Mouse (Mus musculus) left cerebral cortex, postnatal 10 days (tissue): ENCODE results near the gene Tmem184b. TPM values are rescaled to one million over a fixed set of nuclear protein-coding genes. Genes with fewer than 3 reads are reported as not detected.

Experiments
- DNase-seq, 2 experiments: peaks; one replicate each; pipeline ENCODE4 v3.0.0; 2021 to 2022; ENCODE audit warnings: low spot score in 2 of 2, mixed read lengths in 1 of 2; ENCODE audit errors: extremely low spot score in 1 of 2
- intact Hi-C: fragments of 180-260 bp; cut with DNase I; formaldehyde crosslinking; loops from one replicate; pipeline ENCODE4 v1.15.1; 2025
- microRNA-seq: library from miRNA; unstranded; fragments of <30 nt; microRNA quantifications from one replicate; pipeline ENCODE4 v1.2.0, GENCODE M21; 2022
- total RNA-seq, 2 experiments: library from RNA; stranded (reverse); gene quantifications; 2 replicates each; pipeline ENCODE4 v1.2.3; 2021

Tmem184b gene
- total RNA-seq, 2 experiments from 2014 or later: 51.2 to 54.0 TPM

DNA sequence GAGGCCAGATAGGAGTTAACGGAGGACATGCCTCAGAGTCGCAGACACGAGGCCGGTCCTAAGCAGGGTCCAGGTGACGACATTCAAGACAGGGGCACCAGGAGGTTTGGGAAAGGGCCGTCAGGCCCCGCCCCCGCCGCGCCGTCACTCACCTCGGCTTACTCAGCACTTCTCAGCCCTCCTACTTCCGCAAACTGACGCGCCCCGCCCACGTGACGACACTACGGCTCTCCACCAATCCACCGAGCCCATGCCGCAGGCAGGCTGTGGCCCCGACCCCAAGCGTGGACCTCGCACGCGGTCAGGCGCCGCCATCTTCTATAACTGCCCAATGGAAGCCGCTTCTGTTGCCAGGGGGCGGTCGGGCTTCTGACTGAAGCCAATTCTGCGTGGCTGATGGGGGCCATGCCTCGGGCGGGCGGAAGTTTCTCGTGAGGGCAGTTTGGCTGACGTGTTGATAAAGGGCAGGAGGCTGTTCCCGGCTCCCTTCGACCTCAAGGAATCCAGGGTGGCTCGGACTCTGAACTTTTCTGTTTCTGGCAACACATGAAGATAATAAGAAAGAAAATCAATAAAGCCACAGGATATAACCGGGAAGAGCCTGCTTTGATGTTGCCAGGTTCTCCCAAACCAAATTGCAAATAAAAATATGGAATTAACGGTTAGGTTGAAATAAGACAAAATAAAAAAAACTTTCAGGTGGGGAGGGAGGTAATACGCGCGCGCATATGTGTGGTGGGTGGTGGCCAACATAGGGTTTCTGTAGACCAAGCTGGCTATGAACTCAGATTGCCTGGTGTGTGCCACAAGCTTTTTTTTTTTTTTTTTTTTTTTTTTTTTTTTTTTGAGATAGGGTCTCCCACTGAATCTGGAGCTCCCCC is 75.1 kb downstream of the Tmem184b start, which contains the start of gene Pla2g6:
TSS of gene Pla2g6 (minus strand) at position 333 of the 881 bp plus-strand sequence.
- DNase-seq: peak; percentile 98 to 100
- intact Hi-C loops: no loop called here

DNA sequence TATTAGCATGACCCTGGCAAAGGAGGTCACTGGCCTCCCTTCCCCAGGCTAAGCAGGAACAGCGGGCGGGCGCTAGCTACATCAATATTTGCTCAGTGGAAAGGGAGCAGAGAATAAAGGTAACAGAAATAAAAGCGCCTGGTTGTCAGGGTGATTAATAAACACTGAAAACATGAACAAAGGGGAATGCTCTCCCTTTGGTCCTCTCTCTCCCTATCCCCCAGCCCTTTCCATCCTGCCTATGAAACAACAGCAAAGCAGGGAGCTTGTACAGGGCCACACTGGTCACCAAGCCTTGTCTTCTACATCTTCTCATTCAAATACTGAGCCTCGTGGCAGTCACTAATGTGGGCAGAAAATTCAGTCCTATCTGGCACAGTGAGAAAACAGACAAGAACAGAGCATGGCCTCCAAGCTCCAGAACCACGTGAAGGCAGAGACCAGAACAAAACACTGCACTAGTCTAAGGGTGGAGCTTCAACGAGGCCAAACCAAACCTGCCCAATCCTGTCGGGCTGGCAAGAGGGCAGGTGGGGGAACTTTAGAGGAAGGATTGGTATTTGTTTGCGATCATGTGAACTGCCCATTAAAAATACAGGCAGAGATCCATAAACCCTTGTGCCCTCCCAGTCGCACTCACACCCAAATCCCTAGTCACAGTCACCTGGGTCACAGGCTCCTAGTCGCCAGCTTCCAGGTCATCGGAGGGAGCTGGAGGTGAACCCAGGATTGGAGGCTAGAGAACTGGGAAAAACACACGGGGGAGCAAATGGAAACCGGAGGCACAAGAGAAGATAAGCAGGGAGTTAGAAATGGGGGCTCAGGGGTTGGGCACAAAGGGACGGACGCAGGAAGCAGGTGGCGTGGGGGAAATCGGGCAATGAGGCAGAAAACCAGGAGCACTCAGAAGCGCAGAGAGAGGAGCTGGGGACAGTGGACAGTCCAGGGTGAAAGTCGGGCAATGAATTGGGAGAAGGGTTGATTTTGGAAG is 76.1 kb downstream of the Tmem184b start:
- DNase-seq: no peak
- intact Hi-C loops: no loop called here

DNA sequence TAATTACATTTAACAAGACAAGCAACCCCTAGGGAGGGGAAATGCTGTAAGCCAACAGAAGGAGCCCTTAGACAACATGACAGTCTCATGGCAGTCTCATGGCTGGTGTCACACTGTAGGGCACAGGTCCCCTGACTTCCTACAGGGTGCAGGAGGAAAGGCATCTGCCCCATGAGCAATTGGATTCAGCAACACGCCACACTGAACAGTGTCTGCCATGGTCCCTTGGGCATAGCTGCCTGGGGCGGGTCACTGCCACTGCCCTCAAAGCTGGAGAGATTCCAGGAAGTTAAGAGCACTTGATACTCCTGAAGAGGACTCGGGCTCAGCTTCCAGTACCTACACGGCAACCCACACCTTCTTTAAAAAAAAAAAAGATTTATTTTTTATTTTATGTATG is 77.1 kb downstream of the Tmem184b start:
- intact Hi-C loops: no loop called here
- DNase-seq: no peak

DNA sequence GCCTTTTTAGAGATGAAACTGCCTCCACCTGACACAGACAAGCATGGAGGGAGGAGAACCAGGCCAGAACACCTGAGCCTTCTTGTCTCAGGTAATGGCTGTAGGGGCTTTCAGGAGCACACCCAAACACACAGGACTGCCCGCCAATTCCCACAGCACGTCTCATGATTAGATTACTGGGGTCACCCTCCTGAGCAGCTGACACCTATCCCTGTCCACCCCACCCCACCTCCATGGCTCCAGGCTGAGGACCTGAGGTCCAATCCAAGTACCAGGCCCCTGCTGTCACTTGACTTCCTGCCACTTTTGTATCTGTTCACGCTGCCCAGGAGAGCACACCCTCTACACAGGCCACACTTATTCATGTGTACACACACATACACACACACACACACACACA is 77.6 kb downstream of the Tmem184b start:
- intact Hi-C loops: no loop called here
- DNase-seq: no peak

DNA sequence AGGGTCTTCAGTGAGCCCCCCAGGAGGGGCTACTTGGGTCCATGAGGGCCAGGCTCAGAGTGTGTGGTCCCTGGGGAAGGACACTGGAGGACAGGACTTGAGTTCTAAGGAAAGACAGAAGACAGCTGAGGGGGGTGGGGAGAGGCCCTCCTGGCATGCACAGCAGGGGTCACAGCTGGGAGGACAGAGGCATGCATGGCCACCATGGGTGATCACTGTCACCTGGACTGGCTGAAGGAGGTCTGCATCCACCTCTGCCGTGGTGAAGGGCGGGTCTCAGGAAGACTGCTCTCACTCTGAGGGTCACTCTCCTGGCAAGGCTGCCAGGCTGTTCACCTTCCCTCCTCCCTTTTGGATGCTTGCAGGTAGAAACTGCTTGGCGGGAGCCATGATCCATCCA is 79.0 kb downstream of the Tmem184b start:
- no peak for DNase-seq
- intact Hi-C loops: no loop called here

DNA sequence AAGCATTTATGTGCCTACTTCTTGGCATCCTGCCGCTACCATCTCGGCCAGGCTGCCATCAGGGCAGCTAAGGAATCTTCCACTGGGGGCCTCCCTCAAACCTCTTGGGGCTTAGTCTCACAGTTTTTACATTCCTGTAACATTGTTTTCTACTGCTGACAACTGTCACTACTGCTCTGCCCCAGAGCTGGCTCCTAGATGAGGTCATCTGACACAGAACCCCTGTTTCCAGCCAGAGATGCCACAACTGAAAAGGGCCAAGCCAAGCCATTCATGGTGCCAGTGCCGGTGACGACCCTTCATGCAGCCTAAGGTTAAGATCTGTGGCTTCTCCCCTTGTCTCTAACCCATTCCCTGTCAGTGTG is 79.6 kb downstream of the Tmem184b start:
- no peak for DNase-seq
- intact Hi-C loops: no loop called here

DNA sequence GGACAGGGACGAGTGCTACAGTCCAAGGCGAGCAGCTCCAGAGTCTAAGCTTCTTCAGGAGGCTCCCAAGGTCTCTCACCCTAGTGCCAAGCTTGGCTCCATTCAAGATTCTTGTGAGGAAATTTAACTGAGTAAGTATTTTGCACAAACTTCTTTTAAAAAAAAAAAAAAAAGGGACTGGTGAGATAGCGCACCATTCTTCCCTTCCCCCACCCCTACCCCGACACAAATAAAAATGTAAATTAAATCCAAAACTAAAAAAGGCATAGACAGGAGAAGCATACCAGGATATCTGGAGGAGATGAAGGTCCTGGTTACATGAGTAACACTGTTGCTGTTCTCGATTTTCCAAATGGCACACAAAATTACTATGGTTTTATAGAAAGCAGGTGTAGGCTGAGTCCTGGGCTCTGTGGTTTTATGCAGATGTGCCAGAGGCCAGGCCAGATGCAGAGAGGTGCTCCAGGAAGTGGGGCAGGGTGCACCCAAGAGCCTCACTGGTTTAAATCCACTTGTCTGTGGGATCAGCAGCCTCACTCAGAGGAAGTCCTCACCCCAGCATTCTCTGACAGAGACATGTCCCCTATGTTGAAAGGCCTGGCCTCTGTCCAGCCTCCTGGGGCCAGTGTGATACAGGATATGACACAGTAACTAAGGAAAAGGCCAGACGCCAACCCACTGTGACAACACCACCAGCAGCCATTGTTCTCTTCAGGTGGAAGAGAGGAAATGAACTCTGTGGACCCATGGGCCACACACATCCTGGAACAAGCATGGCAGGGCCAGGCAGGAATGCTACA is 80.2 kb downstream of the Tmem184b start:
- peak; percentile 34 to 92 for DNase-seq
- intact Hi-C loops: no loop called here

DNA sequence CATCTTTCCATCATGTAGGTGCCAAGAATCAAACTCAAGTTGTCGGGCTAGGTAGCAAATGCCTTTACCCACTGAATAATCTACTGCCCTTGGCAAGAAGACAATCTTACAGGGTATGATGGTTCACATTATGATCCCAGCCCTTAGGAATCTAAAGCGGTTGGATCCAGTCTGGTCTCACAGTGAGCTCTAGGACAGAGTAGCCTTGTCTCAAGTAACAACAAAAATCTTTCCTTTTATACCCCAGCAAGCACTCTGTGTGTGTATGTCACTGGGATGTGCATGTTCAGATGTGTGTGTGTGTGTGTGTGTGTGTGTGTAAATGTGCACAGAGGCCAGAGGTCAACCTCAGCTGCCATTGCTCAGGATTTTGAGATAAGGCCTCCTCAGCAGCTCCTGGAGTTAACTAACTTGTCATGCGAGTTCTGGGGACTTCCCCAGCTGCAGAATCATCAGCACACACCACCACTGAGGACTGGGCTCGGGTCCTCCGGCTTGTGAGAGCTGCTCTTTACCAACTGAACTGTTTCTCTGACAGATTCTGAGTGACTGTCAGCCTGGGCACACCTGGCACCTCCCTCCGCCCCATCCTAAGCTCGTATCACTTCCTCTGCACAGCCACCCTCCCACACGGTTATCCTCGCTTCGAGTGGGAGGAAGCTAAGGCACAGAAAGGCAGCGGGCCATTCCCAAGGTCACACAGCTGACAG is 80.9 kb downstream of the Tmem184b start:
- intact Hi-C loops: no loop called here
- DNase-seq: no peak

DNA sequence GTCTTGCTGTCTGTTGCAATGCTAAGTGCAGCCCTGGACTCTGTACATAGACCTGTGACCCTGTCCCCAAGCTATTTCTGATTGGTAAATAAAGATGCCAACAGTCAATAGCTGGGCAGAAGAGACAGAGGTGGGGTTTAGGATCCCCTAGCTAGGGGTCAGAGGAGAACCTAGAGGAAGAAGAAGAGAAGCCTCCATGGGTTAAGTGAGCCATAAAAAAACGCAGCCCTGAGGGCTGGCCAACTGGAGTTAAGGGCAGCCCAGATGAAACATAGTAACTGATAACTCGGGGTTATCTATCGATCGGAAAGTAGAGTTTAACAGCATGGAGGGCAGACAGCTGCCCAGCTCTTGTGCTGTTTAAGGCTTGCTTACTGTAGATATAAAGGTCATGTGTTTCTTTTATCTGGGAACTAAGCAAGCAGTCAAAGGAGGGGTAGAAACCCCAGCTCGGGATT is 81.6 kb downstream of the Tmem184b start:
- no peak for DNase-seq
- intact Hi-C loops: no loop called here

DNA sequence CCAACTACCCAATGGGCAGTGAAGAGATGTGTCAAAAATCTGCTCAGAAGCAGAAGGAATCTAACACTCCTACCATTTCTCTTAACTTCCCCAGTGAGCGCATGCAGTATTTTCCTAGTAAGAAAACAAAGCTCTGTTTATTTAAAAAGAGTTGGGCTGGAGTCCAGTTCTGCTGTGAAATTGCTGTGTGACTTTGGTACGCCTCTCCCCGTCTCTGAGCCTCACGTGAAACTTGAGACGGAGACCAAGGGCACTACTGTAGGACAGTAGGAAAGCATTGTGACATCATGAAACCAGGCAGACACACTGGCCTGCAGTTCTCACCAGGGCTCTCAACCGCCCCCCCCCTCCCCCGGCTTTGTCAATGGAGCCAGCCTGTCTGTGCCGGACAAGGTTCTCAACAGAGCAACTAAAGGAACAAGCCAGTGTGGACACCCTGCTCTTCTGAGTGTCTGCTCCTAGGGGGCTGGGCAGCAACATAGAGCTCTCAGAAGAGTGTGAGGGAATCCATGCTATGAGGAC is 89.5 kb downstream of the Tmem184b start:
- no peak for DNase-seq
- intact Hi-C loops: no loop called here

Small RNA genes within 50 kb of the gene (microRNA-seq; reads per million reads assigned to microRNA genes)
- 2.9 reads per million, percentile 2 among the genes with 10 or more reads in this experiment for gene Mir1943

Other genes with a start within 250 kb of the Tmem184b start
- 10 to 100 TPM; 22.5 to 27.0 TPM for gene Sox10, start 238.3 kb downstream of the Tmem184b start, total RNA-seq
- 10 to 100 TPM; 53.9 to 59.1 TPM for gene Pick1, start 174.4 kb downstream of the Tmem184b start, total RNA-seq
- gene Gm49486, start 174.2 kb downstream of the Tmem184b start, total RNA-seq: 1 to 10 TPM; 1.3 to 1.8 TPM
- gene Slc16a8, start 148.8 kb downstream of the Tmem184b start, total RNA-seq: under 1 TPM in 1 of 2 experiments, not detected in 1; 0.19 TPM
- gene Baiap2l2, start 118.0 kb downstream of the Tmem184b start, total RNA-seq: 1 to 10 TPM; 7.0 to 9.1 TPM
- gene Pla2g6, start 75.2 kb downstream of the Tmem184b start, total RNA-seq: 10 to 100 TPM; 21.9 to 22.3 TPM
- 1 to 10 TPM; 1.3 to 3.1 TPM for gene Maff, start 56.9 kb downstream of the Tmem184b start, total RNA-seq
- gene Csnk1e, start 52.0 kb upstream of the Tmem184b start, total RNA-seq: 100 to 1,000 TPM; 181 to 198 TPM
- 100 to 1,000 TPM; 116 to 124 TPM for gene Kcnj4, start 101.7 kb upstream of the Tmem184b start, total RNA-seq
- gene Kdelr3, start 112.8 kb upstream of the Tmem184b start, total RNA-seq: 1 to 10 TPM; 1.4 to 1.6 TPM
- gene Ddx17, start 143.2 kb upstream of the Tmem184b start, total RNA-seq: 100 to 1,000 TPM; 381 TPM
- gene Dmc1, start 201.5 kb upstream of the Tmem184b start, total RNA-seq: 1 to 10 TPM; 1.0 to 1.4 TPM